Mouse (Mus musculus): ENCODE measurements around the gene Tnnc1.

Tnnc1 gene

DNA sequence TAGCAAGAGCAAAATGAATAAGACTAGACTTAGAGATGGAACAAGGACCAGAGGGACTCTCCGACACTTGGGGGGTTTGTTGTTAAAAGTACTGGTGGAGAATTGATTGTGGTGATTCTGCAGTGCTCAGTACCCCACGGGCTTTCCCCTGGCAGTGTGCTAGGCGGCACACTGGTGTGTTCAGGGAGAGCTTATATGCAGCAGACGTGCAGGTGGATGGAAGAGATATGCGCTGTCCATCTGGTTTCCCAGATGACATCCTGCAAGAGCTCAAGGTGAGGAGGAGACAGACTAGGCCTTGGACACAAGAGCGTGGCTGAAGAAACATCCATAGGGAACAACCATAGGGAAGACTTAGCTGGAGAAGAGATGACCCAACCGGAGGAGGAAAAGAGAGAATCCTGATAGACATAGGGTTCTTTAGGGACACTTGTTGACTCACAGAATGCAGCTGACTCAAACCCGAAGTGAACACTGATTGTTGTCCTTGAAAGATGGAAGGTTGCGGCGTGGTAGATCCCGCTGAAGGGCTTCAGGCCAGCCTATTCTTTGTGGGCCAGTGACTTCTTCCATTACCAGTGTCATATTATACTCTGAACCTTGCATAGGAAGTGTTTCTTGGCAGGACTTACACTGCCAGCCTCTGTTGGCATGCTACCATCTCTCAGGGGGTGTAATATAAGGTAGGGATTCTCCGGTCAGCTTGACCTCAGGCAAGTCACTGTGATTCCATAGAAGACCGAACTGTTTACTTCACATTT lies 862 bp upstream of the Tnnc1 start:
- in situ Hi-C loops (cut with MboI; ENCODE audit: unreplicated experiment in 2 of 2), result loop anchor here (5.0 to 25.0 kb wide), 2 partner anchors 35 to 880 kb away; partner anchors contain the start of genes Dph3 (in 1 of the 2) and Oxnad1 (in 1 of the 2)

DNA sequence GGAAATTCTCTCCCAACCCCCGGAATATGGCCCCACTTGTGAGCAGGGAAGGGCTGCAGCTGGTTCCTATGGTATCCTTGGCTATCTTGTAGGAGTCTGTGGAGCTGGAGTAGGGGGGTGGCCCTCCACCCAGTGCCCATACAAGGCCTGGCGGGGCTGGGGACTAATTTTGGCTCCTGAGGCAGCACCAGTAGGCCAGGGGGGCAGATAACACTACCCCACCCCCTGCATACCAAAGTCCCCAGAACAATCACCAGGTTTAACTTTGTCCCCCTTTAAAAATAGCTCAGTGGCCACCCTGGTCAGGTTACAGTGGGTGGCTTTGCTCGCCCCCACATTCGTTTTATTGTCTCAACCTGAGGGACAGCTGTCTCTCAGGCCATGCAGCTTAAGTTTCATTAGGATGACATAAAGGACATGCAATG lies 1.0 kb downstream of the Tnnc1 start:
- in situ Hi-C loops (cut with MboI; ENCODE audit: unreplicated experiment in 2 of 2), result loop anchor here (5.0 to 25.0 kb wide), 2 partner anchors 33 to 878 kb away; partner anchors contain the start of genes Dph3 (in 1 of the 2) and Oxnad1 (in 1 of the 2)

- in situ Hi-C loops (cut with MboI; ENCODE audit: unreplicated experiment in 2 of 2), result loop anchor here in 1 of 2 experiments (5.0 to 25.0 kb wide), 2 partner anchors 35 to 875 kb away; partner anchors contain the start of genes Dph3 and Oxnad1
Observed at GRCm38 (mm10) chr14:31211854-31212253, 3.7 kb downstream of the Tnnc1 start.

DNA sequence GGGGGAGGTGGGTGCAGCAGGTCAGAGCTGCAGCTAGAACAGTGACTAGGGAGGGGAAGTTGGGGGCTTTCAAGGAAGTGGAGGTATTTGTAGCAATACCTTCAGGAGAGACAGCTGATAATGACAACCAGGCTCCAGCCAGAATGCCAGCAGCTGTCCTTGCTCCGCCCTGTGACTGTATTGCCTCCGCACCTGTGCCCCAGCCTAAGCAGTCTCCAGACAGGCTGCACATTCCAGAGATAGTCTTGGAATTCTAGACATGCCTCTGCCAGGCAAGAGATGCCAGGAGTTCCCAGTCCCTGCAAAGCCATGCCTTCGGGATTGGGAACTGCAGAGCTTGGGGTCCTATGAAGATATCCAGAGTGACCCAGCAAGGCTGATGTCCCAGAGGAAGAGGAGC lies 4.4 kb downstream of the Tnnc1 start:
- in situ Hi-C loops (cut with MboI; ENCODE audit: unreplicated experiment in 2 of 2), result loop anchor here in 1 of 2 experiments (5.0 to 25.0 kb wide), 2 partner anchors 35 to 875 kb away; partner anchors contain the start of genes Dph3 and Oxnad1

GRCm38 (mm10) chr14:31213868-31214267 lies 5.8 kb downstream of the Tnnc1 start:
- in situ Hi-C loops (cut with MboI; ENCODE audit: unreplicated experiment in 2 of 2), result loop anchor here in 1 of 2 experiments (5.0 to 25.0 kb wide), 2 partner anchors 33 to 873 kb away; partner anchors contain the start of genes Dph3 and Oxnad1

- in situ Hi-C loops (cut with MboI; ENCODE audit: unreplicated experiment in 2 of 2), result loop anchor here (5.0 to 25.0 kb wide), 4 partner anchors 33 to 873 kb away; partner anchors contain the start of genes Dph3 (in 1 of the 2) and Oxnad1 (in 1 of the 2)
Observed at GRCm38 (mm10) chr14:31214684-31215083, 6.6 kb downstream of the Tnnc1 start.

DNA sequence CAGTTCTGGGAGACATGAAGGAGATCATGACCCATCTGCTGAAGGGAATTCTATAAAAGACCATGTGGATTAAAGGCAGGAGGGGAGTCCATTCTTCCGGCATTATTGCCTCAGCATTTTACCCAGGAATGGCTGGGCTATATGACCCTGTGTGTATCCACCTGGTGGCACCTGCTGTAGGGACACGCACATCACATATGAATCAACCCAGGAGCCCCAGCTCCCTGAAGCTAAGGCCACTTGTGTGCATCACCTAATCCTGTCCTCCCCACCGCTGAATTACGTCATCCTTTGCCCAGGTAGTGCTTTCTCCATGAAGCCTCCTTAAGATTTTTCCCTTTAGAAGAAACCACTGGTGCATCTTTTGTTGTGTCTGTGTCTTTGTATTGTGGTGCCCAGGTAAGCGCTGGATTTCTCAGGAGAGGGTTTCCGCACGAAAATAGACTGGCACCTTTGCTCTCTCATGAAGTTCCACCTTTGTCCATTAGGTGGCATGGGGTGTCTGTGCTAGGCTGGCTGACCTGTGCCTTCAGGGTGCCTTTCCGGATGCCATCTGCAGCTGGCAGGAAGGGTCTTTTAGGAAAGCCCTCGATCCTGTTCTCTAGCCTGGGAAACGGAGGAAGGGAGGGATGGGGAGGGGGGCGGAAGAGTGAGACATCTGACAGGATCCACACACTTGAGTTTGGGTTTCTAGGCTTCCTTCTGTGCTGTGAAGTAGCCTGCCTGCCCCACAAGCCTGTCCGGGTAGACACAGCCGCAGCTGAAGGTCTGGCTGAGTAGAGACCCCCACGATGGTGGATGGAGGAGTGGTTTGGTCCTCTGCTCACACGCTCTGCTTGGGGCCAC lies 7.3 kb downstream of the Tnnc1 start:
- in situ Hi-C loops (cut with MboI; ENCODE audit: unreplicated experiment in 2 of 2), result loop anchor here (5.0 to 25.0 kb wide), 3 partner anchors 112 to 872 kb away; partner anchors contain the start of genes Dph3 (in 1 of the 2) and Oxnad1 (in 1 of the 2)

DNA sequence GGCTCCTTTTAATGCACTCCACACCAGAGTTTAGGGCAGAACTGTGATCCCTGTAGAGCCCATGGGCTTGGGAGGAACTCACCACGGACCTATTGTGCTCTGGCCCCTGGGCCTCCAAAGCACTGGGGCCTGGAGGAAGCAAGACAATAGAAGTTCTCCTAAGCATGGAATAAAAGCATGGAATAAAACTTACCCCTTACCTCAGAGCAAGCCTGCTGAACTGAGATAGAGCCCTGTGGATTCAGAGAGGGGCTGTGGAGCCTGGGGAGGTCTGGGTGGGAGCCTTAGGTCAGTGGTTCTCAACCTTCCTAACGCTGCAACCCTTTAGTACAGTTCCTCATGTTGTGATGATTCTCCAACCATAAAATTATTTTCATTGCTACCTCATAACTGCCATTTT lies 8.7 kb downstream of the Tnnc1 start, which contains the start of gene Nisch:
TSS of gene Nisch (minus strand) at position 101 of the 400 bp plus-strand sequence.
- in situ Hi-C loops (cut with MboI; ENCODE audit: unreplicated experiment in 2 of 2), result loop anchor here (5.0 to 25.0 kb wide), 3 partner anchors 110 to 870 kb away; partner anchors contain the start of genes Dph3 (in 1 of the 2) and Oxnad1 (in 1 of the 2)

DNA sequence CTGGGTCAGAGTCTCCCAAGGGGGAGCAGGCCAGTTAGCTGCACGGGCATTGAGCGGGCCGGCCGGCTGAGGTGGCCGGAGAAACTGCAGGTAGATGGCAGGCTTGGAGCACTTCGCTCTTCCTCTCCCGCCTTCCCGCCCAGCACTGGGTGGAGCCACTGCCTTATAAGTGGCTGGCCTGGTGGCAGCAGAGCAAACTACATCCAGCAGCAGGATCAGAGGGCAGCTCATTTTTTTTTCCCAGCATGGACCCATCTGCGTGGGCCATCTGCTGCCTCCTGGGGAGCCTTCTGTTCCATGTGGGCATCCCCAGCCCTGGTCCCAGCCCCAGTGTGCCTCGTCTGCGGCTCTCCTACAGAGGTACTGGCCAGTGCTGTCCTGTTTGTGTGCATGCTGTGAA lies 9.6 kb downstream of the Tnnc1 start, which contains the start of gene Sema3g:
TSS of gene Sema3g (plus strand) at position 195 of the 400 bp plus-strand sequence.
- in situ Hi-C loops (cut with MboI; ENCODE audit: unreplicated experiment in 2 of 2), result loop anchor here (5.0 to 25.0 kb wide), 3 partner anchors 110 to 870 kb away; partner anchors contain the start of genes Dph3 (in 1 of the 2) and Oxnad1 (in 1 of the 2)

- in situ Hi-C loops (cut with MboI; ENCODE audit: unreplicated experiment in 2 of 2), result no loop called here
Observed at GRCm38 (mm10) chr14:31226978-31227377, 18.9 kb downstream of the Tnnc1 start.

DNA sequence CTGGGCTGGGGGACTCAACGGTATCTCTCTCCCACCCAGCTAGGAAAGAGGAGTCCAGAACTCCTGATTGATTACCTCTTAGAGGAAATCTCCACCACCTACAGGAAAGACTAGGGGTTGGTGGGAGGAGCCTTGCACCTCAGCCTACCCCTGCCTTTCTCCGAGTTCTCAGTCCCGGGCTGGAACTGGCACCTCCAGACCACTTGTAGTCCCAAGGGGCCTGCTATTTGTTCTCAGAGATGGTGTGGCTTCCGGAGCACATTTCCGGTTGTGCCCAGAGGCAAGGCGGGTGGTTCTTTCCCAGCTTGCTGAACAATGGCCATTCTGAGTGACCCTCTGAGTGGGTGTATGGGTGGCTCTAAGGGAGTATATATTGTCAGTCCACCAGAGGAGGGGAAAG lies 20.1 kb downstream of the Tnnc1 start:
- in situ Hi-C loops (cut with MboI; ENCODE audit: unreplicated experiment in 2 of 2), result no loop called here

DNA sequence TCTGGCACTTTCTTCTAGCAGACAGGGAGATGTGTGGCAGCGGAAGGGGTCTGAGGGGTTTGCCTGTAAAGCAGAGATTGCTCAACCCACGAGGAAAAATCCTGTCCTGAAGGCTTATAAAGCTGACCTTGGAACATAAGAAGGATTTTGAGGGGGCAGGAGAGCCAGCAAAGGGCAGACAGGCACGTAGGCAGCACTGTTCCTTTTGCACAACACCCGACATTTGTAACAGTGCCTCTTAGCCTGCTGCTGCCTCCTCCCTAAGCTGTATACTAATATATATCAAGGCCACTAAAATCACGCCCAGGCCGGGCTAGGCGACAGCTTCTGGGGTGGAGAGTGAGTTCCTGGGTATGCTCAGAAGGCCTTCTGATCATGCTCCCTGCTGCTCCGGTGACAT lies 22.3 kb downstream of the Tnnc1 start:
- in situ Hi-C loops (cut with MboI; ENCODE audit: unreplicated experiment in 2 of 2), result no loop called here

DNA sequence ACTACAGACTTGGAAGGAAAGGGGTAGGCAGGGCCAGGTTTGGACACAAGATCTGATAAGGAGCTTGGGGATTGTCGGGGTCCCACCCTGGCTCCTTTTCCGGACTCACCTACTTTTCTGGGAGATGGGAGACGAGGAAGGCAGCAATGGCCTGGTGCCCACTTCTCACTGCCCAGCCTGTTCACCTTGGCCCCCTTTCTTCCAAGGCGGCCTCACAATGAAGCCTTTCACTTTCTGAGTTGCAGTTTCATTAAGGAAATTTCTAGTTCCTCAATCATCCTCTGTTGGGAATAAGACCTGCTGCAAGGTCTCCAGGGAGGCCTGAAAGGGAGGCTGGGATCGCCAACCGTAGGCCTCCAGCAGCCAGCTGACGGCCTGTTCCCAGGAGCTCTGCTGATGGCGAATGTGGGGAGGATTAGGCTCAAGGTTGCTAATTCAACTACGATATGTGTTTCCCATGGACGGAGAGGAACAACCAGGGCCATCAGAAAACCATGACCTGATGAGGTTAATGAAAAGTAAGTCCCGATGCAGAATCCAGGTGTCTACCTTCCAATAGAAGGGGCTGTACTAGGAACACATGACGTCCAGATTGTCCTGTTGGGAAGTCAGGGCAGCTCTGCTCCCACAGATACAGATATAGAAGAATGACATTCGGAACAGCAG lies 24.4 kb downstream of the Tnnc1 start:
- in situ Hi-C loops (cut with MboI; ENCODE audit: unreplicated experiment in 2 of 2), result no loop called here

DNA sequence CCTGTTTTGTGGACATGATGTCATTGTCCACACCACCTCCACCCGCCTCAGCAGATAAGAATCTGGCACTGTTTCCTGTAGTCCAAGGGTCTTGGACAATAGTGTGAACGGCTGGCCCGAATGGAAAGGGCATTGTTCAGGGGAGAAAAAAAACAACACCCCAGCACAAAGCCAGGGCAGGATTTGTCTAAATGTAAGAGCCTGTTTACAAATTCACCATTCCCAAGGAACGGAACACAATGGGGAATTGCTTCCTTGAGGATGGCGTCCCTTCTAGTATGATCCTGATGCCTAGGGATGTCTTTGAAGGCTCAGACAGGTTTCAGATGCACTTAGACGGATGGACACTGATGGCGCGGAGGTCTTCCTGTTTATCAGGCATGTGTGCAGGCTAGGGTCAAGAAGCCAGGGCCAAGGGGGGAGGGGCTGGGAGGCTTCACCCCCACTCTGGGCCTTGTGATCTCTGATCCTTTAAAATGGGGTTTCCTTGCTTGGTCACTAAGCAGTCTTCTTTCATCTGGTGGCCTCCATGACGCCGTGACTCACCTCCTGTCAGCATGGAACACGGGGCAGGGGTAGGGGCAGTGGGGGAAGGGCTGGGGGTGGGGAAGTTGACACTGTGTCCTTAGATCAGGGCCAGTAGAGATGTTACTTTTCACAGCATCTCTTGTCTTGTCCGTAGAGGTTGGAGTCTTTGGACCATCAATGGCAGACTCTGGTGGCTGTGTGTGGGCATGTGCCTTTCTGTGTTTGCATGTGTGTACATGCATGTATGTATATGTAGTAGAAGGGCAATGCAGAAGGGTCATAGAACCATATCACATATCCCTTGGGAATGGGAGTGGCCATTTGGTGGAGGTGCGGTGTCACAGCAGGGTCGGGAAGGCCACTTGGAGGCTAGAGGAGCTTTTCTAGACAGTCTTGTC lies 25.2 kb downstream of the Tnnc1 start:
- in situ Hi-C loops (cut with MboI; ENCODE audit: unreplicated experiment in 2 of 2), result no loop called here

GRCm38 (mm10) chr14:31233996-31234591 lies 26.0 kb downstream of the Tnnc1 start:
- in situ Hi-C loops (cut with MboI; ENCODE audit: unreplicated experiment in 2 of 2), result no loop called here

DNA sequence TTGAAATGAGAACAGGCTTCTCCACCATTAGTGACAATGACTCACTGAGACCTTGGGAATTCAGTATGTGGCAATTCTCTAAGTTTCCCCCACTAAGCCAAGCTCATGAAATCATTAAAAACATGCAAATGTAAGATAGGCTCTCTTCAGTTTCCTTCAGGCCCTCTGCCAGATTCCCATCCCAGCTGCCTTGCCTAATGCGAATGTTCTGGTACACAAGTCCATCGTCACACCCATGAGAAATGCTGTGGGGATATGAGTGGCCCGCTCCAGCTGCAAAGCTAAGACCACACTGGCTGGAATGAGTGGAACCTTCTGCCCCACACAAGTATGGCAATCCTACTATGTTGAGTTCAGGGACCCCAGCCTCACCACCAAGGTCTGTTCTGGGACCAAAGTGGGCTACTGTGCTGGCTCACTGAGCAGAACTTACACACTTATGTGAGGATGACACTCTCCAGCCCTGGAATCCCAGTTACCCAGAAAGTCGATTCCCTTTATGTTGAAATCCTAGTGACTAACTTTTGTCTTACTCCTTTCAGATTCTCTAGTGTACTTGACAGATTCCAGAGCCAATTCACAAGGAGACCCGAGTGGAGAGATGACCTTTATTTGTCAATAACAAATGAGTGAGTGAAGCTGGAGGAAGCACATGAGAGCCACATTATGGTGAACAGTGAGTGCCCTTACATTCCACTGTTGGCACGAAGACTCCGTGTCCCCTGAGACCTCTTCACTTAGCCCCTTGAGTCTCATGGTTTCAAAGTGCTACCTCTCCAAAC lies 29.2 kb downstream of the Tnnc1 start:
- in situ Hi-C loops (cut with MboI; ENCODE audit: unreplicated experiment in 2 of 2), result no loop called here

GRCm38 (mm10) chr14:31240528-31240927 lies 32.4 kb downstream of the Tnnc1 start:
- in situ Hi-C loops (cut with MboI; ENCODE audit: unreplicated experiment in 2 of 2), result loop anchor here in 1 of 2 experiments (5.0 kb wide), 1 partner anchor 33 kb away; the partner anchor contains the start of gene Tnnc1
